Mouse (Mus musculus) hindbrain, embryonic 16.5 days (tissue): ENCODE results near the gene Vmn1r197. TPM values are rescaled to one million over a fixed set of nuclear protein-coding genes. Genes with fewer than 3 reads are reported as not detected.
"Not testable (repeated sequence)": the region's sequence is repeated elsewhere in the genome, so short reads cannot be mapped to it uniquely, and the experiment has no call there.

Experiments
- ATAC-seq: fragments of 200-750 bp; cut with Nextera tagmentation; 2 replicates; pipeline ENCODE4 v1.8.0; 2017; ENCODE audit warnings: moderate TSS enrichment, moderate library complexity
- H3K27ac ChIP-seq: fragments of 300-500 bp; sonication (generic); 2 replicates; pipeline ENCODE4 v1.5.1; 2014; ENCODE audit warnings: low read depth, mild to moderate bottlenecking, control low read depth, low read length, moderate library complexity
- H3K27me3 ChIP-seq: fragments of 300-500 bp; sonication (generic); replicated peaks from 2 replicates; pipeline ENCODE4 v1.6.1; 2014; ENCODE audit warnings: low read length; ENCODE audit not compliant: control insufficient read depth, insufficient read depth
- H3K36me3 ChIP-seq: fragments of 300-500 bp; sonication (generic); 2 replicates; pipeline ENCODE4 v1.6.1; 2014; ENCODE audit warnings: mild to moderate bottlenecking, low read length, moderate library complexity, mixed read lengths; ENCODE audit not compliant: control insufficient read depth, insufficient read depth
- H3K4me1 ChIP-seq: fragments of 300-500 bp; sonication (generic); 2 replicates; pipeline ENCODE4 v1.6.1; 2014; ENCODE audit warnings: low read depth, low read length; ENCODE audit not compliant: control insufficient read depth, insufficient read depth
- H3K4me2 ChIP-seq: fragments of 300-500 bp; sonication (generic); 2 replicates; pipeline ENCODE4 v1.6.1; 2014; ENCODE audit warnings: mild to moderate bottlenecking, low read length, control low read depth, moderate library complexity
- H3K4me3 ChIP-seq: fragments of 300-500 bp; sonication (generic); 2 replicates; pipeline ENCODE4 v1.5.1; 2014; ENCODE audit warnings: mild to moderate bottlenecking, low read length, control low read depth, moderate library complexity
- H3K9ac ChIP-seq: fragments of 300-500 bp; sonication (generic); 2 replicates; pipeline ENCODE4 v1.6.1; 2014; ENCODE audit warnings: low read depth, mild to moderate bottlenecking, control low read depth, low read length, moderate library complexity
- H3K9me3 ChIP-seq: fragments of 300-500 bp; sonication (generic); 2 replicates; pipeline ENCODE4 v1.6.1; 2014; ENCODE audit warnings: mild to moderate bottlenecking, low read length, moderate library complexity; ENCODE audit not compliant: control insufficient read depth
- WGBS: fragments of 180-500 bp; shearing (Covaris S2); extraction: QIAGEN DNeasy Blood & Tissue Kit; methylation state at CpG from one replicate; pipeline ENCODE4 v1.1.7; 2014; 5-methylcytosine and 5-hydroxymethylcytosine counted together
- polyA plus RNA-seq: library from polyadenylated mRNA; unstranded; fragments of >200 nt; fragmentation: Nextera tagmentation; extraction: Ambion mirVana; gene quantifications from 2 replicates; pipeline ENCODE4 v1.2.1, GENCODE M21; 2015

Gene Vmn1r197
- polyA plus RNA-seq, 1 experiment from 2014 or later: not detected

DNA sequence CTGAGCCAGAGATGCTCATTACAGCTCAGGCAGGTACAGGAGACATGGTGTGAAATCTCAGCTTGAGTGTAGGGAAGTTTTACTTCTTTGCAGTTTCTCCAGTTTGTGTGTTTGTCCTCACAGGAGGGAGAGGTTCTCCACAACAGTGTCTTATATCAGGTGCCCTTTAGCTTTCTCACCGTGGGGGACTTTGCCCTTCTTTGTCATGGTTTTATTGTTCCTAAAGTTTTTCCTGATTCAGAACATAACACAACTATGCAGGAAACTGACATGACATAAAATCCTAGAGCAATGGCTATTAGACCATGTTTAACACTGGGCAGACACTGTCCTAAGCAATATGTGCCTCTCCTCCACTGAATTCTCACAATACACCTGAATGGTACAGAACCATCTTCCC is 26.4 kb downstream of the Vmn1r197 start:
- WGBS: 86% methylated on average over 1 of the region's 1 CpGs
- ATAC-seq: no peak
- H3K9me3 ChIP-seq: no peaks in the 10 kb centered on the region
- H3K36me3 ChIP-seq: no peaks in the 10 kb centered on the region
- no peak overlapping the region for H3K27ac ChIP-seq
- H3K4me1 ChIP-seq: no peaks in the 10 kb centered on the region
- no peak overlapping the region for H3K9ac ChIP-seq
- no peak overlapping the region for H3K4me2 ChIP-seq
- no peak overlapping the region for H3K4me3 ChIP-seq
- H3K27me3 ChIP-seq: no peaks in the 10 kb centered on the region

DNA sequence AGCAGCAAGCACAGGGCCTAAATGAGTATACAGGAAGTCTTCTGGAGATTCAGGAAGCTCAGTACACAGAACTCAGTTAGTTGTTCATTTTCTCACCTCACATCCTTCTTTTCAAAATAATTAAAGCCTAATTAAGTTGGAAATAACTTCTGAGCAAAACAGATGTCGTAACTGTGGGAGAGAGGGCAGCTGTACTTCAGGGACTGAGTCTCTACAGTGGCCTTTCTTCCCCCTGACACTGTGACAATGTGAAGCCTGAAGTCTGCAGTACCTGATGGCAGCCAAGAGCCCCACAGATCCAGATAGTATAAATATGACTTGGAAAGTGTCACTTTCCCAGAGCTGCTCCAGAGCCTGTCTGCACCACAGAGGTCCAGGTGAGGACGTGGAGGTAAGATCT is 55.1 kb downstream of the Vmn1r197 start, which contains the start of gene Vmn1r199:
Gene Vmn1r199, plus strand, starts transcription at position 301 of the 400 bp plus-strand sequence.
- 85% methylated on average over 2 of the region's 2 CpGs for WGBS
- no peak for ATAC-seq
- H3K9me3 ChIP-seq: no peaks in the 10 kb centered on the region

DNA sequence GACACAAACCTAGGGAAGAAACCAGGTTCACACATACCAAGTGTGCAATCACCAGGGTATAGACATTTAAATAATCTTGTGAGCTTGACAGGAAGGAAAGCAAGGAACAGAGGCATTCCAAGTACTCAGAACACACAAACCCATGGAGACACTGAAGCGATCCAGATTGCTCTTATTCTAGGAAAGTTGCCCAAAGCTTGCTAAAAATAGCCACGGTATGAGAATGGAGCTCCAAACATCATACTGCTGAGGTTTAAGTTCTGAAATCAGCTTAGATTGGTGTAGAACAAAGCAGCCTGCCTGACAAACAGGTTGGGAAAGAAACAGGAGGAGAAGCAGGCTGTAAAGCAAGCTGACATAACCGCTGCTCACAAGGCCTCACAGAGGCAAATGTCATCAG is 56.7 kb downstream of the Vmn1r197 start:
- H3K4me2 ChIP-seq, H3K9me3 ChIP-seq, H3K9ac ChIP-seq, H3K27me3 ChIP-seq, H3K36me3 ChIP-seq, H3K4me1 ChIP-seq, H3K27ac ChIP-seq, ATAC-seq, H3K4me3 ChIP-seq: not testable (repeated sequence)
- WGBS: 84% methylated on average over 3 of the region's 3 CpGs

More for the DNA sequence above, 55.1 kb downstream of the Vmn1r197 start, which contains the start of gene Vmn1r199:
- Histone ChIP-seq H3K9ac (no peak within 1 kb of the TSS), H3K4me1 (no peaks in the 10 kb centered on the region), H3K27me3 (no peaks in the 10 kb centered on the region), H3K36me3 (no peaks in the 10 kb centered on the region), H3K4me3 (no peak within 1 kb of the TSS), H3K4me2 (no peak within 1 kb of the TSS), H3K27ac (no peak within 1 kb of the TSS)

Other genes with a start within 250 kb of the Vmn1r197 start
- gene Vmn1r188, start 240.1 kb upstream of the Vmn1r197 start, polyA plus RNA-seq: not detected in 2 replicates
- not detected in 2 replicates for gene Vmn1r189, start 218.8 kb upstream of the Vmn1r197 start, polyA plus RNA-seq
- not detected in 2 replicates for gene Vmn1r191, start 140.6 kb upstream of the Vmn1r197 start, polyA plus RNA-seq
- gene Vmn1r192, start 133.4 kb upstream of the Vmn1r197 start, polyA plus RNA-seq: not detected in 2 replicates
- gene Vmn1r193, start 101.4 kb upstream of the Vmn1r197 start, polyA plus RNA-seq: not detected in 2 replicates
- gene Vmn1r194, start 80.4 kb upstream of the Vmn1r197 start, polyA plus RNA-seq: not detected in 2 replicates
- gene Vmn1r195, start 54.1 kb upstream of the Vmn1r197 start, polyA plus RNA-seq: not detected in 2 replicates
- gene Vmn1r196, start 34.7 kb upstream of the Vmn1r197 start, polyA plus RNA-seq: not detected in 2 replicates
- not detected in 2 replicates for gene Vmn1r198, start 25.8 kb downstream of the Vmn1r197 start, polyA plus RNA-seq
- not detected in 2 replicates for gene Vmn1r199, start 55.2 kb downstream of the Vmn1r197 start, polyA plus RNA-seq
- gene Vmn1r200, start 65.8 kb downstream of the Vmn1r197 start, polyA plus RNA-seq: 0.10 TPM in 1 of 2 replicates, not detected in the other
- not detected in 2 replicates for gene Vmn1r201, start 147.3 kb downstream of the Vmn1r197 start, polyA plus RNA-seq
- gene Vmn1r202, start 180.8 kb downstream of the Vmn1r197 start, polyA plus RNA-seq: 0.03 TPM in 1 of 2 replicates, not detected in the other
- not detected in 2 replicates for gene Vmn1r203, start 193.5 kb downstream of the Vmn1r197 start, polyA plus RNA-seq
- gene Vmn1r204, start 228.6 kb downstream of the Vmn1r197 start, polyA plus RNA-seq: not detected in 2 replicates